Mouse (Mus musculus) stomach, embryonic 16.5 days (tissue): ENCODE measurements around the gene Ythdf2. TPM values are rescaled to one million over a fixed set of nuclear protein-coding genes. Genes with fewer than 3 reads are reported as not detected.

Source experiments
- ATAC-seq: fragments of 200-750 bp; cut with Nextera tagmentation; 2 replicates; pipeline ENCODE4 v1.8.0; 2017; ENCODE audit warnings: moderate number of reproducible peaks, moderate TSS enrichment; ENCODE audit not compliant: insufficient read depth, low FRiP score
- H3K27ac ChIP-seq: fragments of 300-500 bp; sonication (generic); 2 replicates; pipeline ENCODE4 v1.5.1; 2014; ENCODE audit warnings: low read length
- H3K27me3 ChIP-seq: fragments of 300-500 bp; sonication (generic); 2 replicates; pipeline ENCODE4 v1.6.1; 2014; ENCODE audit warnings: low read length, control low read depth, mixed read lengths; ENCODE audit not compliant: control insufficient read depth, insufficient read depth
- H3K36me3 ChIP-seq: fragments of 300-500 bp; sonication (generic); 2 replicates; pipeline ENCODE4 v1.6.1; 2014; ENCODE audit warnings: low read length; ENCODE audit not compliant: control insufficient read depth, insufficient read depth
- H3K4me1 ChIP-seq: fragments of 300-500 bp; sonication (generic); 2 replicates; pipeline ENCODE4 v1.6.1; 2014; ENCODE audit warnings: low read length, control low read depth, mixed read lengths; ENCODE audit not compliant: control insufficient read depth, insufficient read depth
- H3K4me2 ChIP-seq: fragments of 300-500 bp; sonication (generic); 2 replicates; pipeline ENCODE4 v1.6.1; 2014; ENCODE audit warnings: low read depth, low read length, mixed read lengths
- H3K4me3 ChIP-seq: fragments of 300-500 bp; sonication (generic); replicated peaks from 2 replicates; pipeline ENCODE4 v1.5.1; 2014; ENCODE audit warnings: mild to moderate bottlenecking, low read length
- H3K9ac ChIP-seq: fragments of 300-500 bp; sonication (generic); 2 replicates; pipeline ENCODE4 v1.6.1; 2014; ENCODE audit warnings: low read length
- H3K9me3 ChIP-seq: fragments of 300-500 bp; sonication (generic); replicated peaks from 2 replicates; pipeline ENCODE4 v1.6.1; 2016; ENCODE audit warnings: low read length, control low read depth; ENCODE audit not compliant: control insufficient read depth
- WGBS: fragments of 180-500 bp; shearing (Covaris S2); extraction: QIAGEN DNeasy Blood & Tissue Kit; methylation state at CpG from one replicate; pipeline ENCODE4 v1.1.7; 2014; 5-methylcytosine and 5-hydroxymethylcytosine counted together
- polyA plus RNA-seq: library from polyadenylated mRNA; unstranded; fragments of >200 nt; fragmentation: Nextera tagmentation; extraction: Ambion mirVana; gene quantifications from 2 replicates; pipeline ENCODE4 v1.2.1, GENCODE M21; 2015

Ythdf2 gene
- polyA plus RNA-seq: 75.6 and 84.2 TPM in 2 replicates

DNA sequence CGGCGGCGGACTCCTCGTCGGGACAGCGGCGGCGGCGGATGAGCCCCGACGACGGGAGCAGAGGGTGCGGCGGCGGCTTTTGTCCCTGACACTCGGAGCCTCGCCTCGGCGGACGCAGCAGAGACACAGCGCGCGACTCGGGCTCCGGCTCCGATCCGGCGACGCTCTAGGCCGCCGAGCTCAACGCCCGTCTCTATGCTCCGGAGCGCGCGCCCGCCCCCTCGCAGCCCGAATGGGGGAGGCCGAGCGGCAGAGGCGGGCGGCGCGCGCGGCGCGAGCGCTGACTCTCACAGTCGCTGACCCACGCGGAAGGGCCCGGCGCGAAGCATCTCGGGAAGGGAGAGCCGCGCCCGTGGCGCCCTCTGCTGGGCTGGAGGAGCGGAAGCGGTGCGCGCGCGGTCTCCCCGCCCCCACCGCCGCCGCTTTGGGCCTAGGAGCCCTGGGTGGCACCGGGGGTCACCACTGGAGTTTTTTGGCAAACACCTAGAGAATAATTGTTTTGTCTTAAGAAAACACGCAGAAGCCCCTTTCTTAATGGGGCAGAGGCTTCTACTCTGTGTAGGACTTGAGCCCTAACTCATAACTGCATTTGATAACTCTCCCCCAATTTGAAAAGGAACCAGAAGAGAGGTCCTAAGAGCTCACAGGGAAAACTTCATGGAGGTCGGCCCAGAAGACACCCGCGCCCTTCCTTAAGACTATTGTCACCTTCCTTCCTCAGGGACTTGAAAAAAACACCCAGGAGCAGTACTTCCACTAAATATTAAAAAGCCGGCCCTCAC, at the start of gene Ythdf2:
Gene Ythdf2, minus strand, starts transcription at position 351 of the 782 bp plus-strand sequence.
- Histone ChIP-seq H3K4me1 (peaks cover 17% of the 10 kb centered on the region), H3K27me3 (no peaks in the 10 kb centered on the region), H3K4me2 (peak within 1 kb of the TSS; percentile 71), H3K9me3 (no peaks in the 10 kb centered on the region), H3K9ac (peak within 1 kb of the TSS; percentile 99), H3K27ac (peak within 1 kb of the TSS; percentile 94), H3K4me3 (peak within 1 kb of the TSS; percentile 97), H3K36me3 (peaks cover 6% of the 10 kb centered on the region; the same call in 1 of the 2 replicates)
- 1% methylated on average over 78 of the region's 78 CpGs for WGBS
- ATAC-seq: peak; percentile 98

- Histone ChIP-seq H3K9ac (peak overlapping the region; percentile 99), H3K27me3 (no peaks in the 10 kb centered on the region), H3K4me3 (peak overlapping the region; percentile 85), H3K4me1 (peaks cover 16% of the 10 kb centered on the region), H3K27ac (peak overlapping the region; percentile 97), H3K36me3 (no peaks in the 10 kb centered on the region), H3K4me2 (peak overlapping the region; percentile 88), H3K9me3 (no peaks in the 10 kb centered on the region)
- 2% methylated on average over 31 of the region's 64 CpGs for WGBS
- ATAC-seq: peak; percentile 88
Observed at GRCm38 (mm10) chr4:132260404-132261379, 48.6 kb upstream of the Ythdf2 start.

GRCm38 (mm10) chr4:132259248-132259647, 47.1 kb upstream of the Ythdf2 start:
- Histone ChIP-seq H3K27ac (peak overlapping the region; percentile 61; the same call in 1 of the 2 replicates), H3K27me3 (no peaks in the 10 kb centered on the region), H3K4me2 (peak overlapping the region; percentile 88; the same call in 1 of the 2 replicates), H3K9me3 (no peaks in the 10 kb centered on the region), H3K9ac (peak overlapping the region; percentile 41), H3K4me3 (0 out of 2 replicates have a peak overlapping the region, but pooled peaks have one; percentile 85), H3K36me3 (no peaks in the 10 kb centered on the region), H3K4me1 (peaks cover 16% of the 10 kb centered on the region)
- no peak for ATAC-seq
- WGBS: 72% methylated on average over 4 of the region's 4 CpGs

DNA sequence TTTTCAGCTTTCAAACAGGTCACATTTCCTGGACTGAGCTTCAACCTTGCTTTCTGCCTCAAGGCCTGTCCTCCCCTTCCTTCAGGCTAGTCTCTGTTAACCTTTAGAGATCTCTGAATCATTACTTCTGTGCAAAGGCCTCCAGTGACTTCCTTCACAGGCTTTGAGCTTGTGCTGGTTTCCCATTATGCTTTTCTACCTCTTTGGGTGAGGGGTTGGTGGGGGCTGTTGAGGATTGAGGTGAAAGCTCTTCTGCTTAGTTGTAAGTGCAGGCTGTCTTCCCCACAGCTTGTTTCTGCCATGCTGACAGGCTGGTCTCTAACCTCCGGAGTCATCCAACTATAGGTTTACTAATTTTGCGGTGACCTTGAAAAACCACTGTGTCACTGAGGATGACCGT, 44.3 kb upstream of the Ythdf2 start:
- WGBS: 94% methylated on average over 3 of the region's 3 CpGs
- ATAC-seq: no peak
- Histone ChIP-seq H3K4me3 (no peak overlapping the region), H3K4me2 (no peak overlapping the region), H3K27ac (no peak overlapping the region), H3K9me3 (no peaks in the 10 kb centered on the region), H3K27me3 (no peaks in the 10 kb centered on the region), H3K36me3 (no peaks in the 10 kb centered on the region), H3K4me1 (peaks cover 13% of the 10 kb centered on the region), H3K9ac (no peak overlapping the region)

GRCm38 (mm10) chr4:132254986-132255385, 42.9 kb upstream of the Ythdf2 start:
- no peak overlapping the region for H3K4me3 ChIP-seq
- 75% methylated on average over 3 of the region's 3 CpGs for WGBS
- H3K4me1 ChIP-seq: peaks cover 12% of the 10 kb centered on the region
- no peaks in the 10 kb centered on the region for H3K36me3 ChIP-seq
- H3K27ac ChIP-seq: no peak overlapping the region
- H3K9ac ChIP-seq: no peak overlapping the region
- H3K4me2 ChIP-seq: no peak overlapping the region
- no peaks in the 10 kb centered on the region for H3K27me3 ChIP-seq
- no peak for ATAC-seq
- no peaks in the 10 kb centered on the region for H3K9me3 ChIP-seq

DNA sequence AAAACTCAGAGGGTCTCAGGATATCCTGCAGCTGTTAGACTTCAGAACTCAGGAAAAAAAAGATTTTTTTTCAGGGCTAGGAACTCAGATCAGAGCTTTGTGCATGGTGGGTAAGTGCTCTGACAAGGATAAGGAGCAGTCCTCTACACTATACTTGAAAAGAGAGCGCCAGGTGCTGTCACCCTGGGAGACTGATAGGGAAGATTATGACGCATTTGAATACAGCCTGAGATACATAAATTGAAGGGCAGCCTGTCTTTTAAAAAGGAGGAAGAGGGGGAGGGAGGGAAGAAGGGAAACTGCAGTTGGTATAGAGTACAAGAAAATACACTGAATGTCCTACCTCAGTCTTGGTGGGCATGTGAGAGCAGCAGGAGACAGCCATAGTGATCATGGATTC, 41.5 kb upstream of the Ythdf2 start:
- Histone ChIP-seq H3K4me3 (no peak overlapping the region), H3K9me3 (no peaks in the 10 kb centered on the region), H3K36me3 (0 out of 2 replicates have a peak, but pooled peaks cover 3% of the 10 kb centered on the region), H3K4me2 (no peak overlapping the region), H3K9ac (no peak overlapping the region), H3K27me3 (no peaks in the 10 kb centered on the region), H3K27ac (0 out of 2 replicates have a peak overlapping the region, but pooled peaks have one; percentile 16), H3K4me1 (no peaks in the 10 kb centered on the region)
- no peak for ATAC-seq
- WGBS: 70% methylated on average over 2 of the region's 2 CpGs

GRCm38 (mm10) chr4:132253128-132253527, 41.0 kb upstream of the Ythdf2 start:
- ATAC-seq: no peak
- Histone ChIP-seq H3K4me2 (no peak overlapping the region), H3K4me1 (no peaks in the 10 kb centered on the region), H3K36me3 (0 out of 2 replicates have a peak, but pooled peaks cover 5% of the 10 kb centered on the region), H3K27me3 (no peaks in the 10 kb centered on the region), H3K9ac (no peak overlapping the region), H3K27ac (no peak overlapping the region), H3K9me3 (no peaks in the 10 kb centered on the region), H3K4me3 (no peak overlapping the region)
- 79% methylated on average over 8 of the region's 8 CpGs for WGBS

GRCm38 (mm10) chr4:132251596-132251995, 39.5 kb upstream of the Ythdf2 start:
- no peak overlapping the region for H3K4me2 ChIP-seq
- 87% methylated on average over 9 of the region's 9 CpGs for WGBS
- H3K27me3 ChIP-seq: no peaks in the 10 kb centered on the region
- H3K9ac ChIP-seq: no peak overlapping the region
- no peaks in the 10 kb centered on the region for H3K4me1 ChIP-seq
- H3K4me3 ChIP-seq: no peak overlapping the region
- H3K36me3 ChIP-seq: 0 out of 2 replicates have a peak, but pooled peaks cover 5% of the 10 kb centered on the region
- no peak for ATAC-seq
- no peaks in the 10 kb centered on the region for H3K9me3 ChIP-seq
- no peak overlapping the region for H3K27ac ChIP-seq
